Mouse (Mus musculus) MEL (cell line): ENCODE data around the gene Pkd1l2. TPM values are rescaled to one million over a fixed set of nuclear protein-coding genes. Genes with fewer than 3 reads are reported as not detected.

ENCODE experiments used
- DNase-seq: peaks from one replicate; pipeline ENCODE4 v3.0.0; 2011; ENCODE audit warnings: low read depth, low spot score
- H3K27ac ChIP-seq: 2 replicates; pipeline ENCODE4 v1.5.1; 2012; ENCODE audit warnings: low read depth, mild to moderate bottlenecking, control low read depth, low read length, moderate library complexity; ENCODE audit not compliant: control insufficient read depth
- H3K27me3 ChIP-seq, 2 experiments: fragments of 150-350 bp in 1 of 2; sonication (generic) in 1 of 2; 2 replicates each; pipeline ENCODE4 v1.6.1; 2012; ENCODE audit warnings: low read length in 2 of 2, mild to moderate bottlenecking in 2 of 2, improper control_type of control experiment in 1 of 2, moderate library complexity in 1 of 2; ENCODE audit not compliant: insufficient read depth in 2 of 2, control insufficient read depth in 1 of 2
- H3K36me3 ChIP-seq, 2 experiments: 2 replicates each; pipeline ENCODE4 v1.6.1; 2012 to 2014; ENCODE audit warnings: low read length in 2 of 2, improper control_type of control experiment in 1 of 2, inconsistent platforms in 1 of 2, mild to moderate bottlenecking in 1 of 2; ENCODE audit not compliant: insufficient read depth in 2 of 2, control insufficient read depth in 1 of 2
- H3K4me1 ChIP-seq, 2 experiments: fragments of 150-350 bp in 1 of 2; sonication (generic) in 1 of 2; 2 replicates each; pipeline ENCODE4 v1.6.1; 2012; ENCODE audit warnings: low read length in 2 of 2, improper control_type of control experiment in 1 of 2, mild to moderate bottlenecking in 1 of 2; ENCODE audit not compliant: insufficient read depth in 2 of 2, control insufficient read depth in 1 of 2
- H3K4me3 ChIP-seq, 2 experiments: fragments of 150-350 bp in 1 of 2; sonication (generic) in 1 of 2; 2 replicates each; pipeline ENCODE4 v1.5.1; 2012; ENCODE audit warnings: low read depth in 2 of 2, low read length in 2 of 2, mild to moderate bottlenecking in 2 of 2, moderate library complexity in 2 of 2, control low read depth in 1 of 2, improper control_type of control experiment in 1 of 2; ENCODE audit not compliant: control insufficient read depth in 1 of 2, insufficient read depth in 1 of 2
- H3K79me2 ChIP-seq: 2 replicates; pipeline ENCODE4 v1.6.1; 2012; ENCODE audit warnings: mild to moderate bottlenecking, low read length, moderate library complexity; ENCODE audit not compliant: control insufficient read depth, poor library complexity, insufficient read depth
- H3K9ac ChIP-seq: 2 replicates; pipeline ENCODE4 v1.6.1; 2012; ENCODE audit warnings: low read depth, mild to moderate bottlenecking, control low read depth, low read length, moderate library complexity; ENCODE audit not compliant: control insufficient read depth, poor library complexity, severe bottlenecking
- H3K9me3 ChIP-seq: fragments of 150-350 bp; sonication (generic); replicated peaks from 2 replicates; pipeline ENCODE4 v1.6.1; 2012; ENCODE audit warnings: mild to moderate bottlenecking, low read length, improper control_type of control experiment, moderate library complexity; ENCODE audit not compliant: insufficient read depth
- BHLHE40 ChIP-seq: IDR thresholded peaks from 2 replicates; pipeline ENCODE4 v1.6.1; 2012; ENCODE audit warnings: low read depth, mild to moderate bottlenecking, inconsistent platforms, low read length, improper control_type of control experiment, borderline replicate concordance
- CHD1 ChIP-seq: IDR thresholded peaks from 2 replicates; pipeline ENCODE4 v1.6.1; 2012; ENCODE audit warnings: low read depth, mild to moderate bottlenecking, inconsistent platforms, low read length, improper control_type of control experiment
- CHD2 ChIP-seq: IDR thresholded peaks from 2 replicates; pipeline ENCODE4 v1.6.1; 2011; ENCODE audit warnings: low read length, improper control_type of control experiment
- CTCF ChIP-seq, 3 experiments: IDR thresholded peaks in 2 of 3; conservative IDR thresholded peaks in 1 of 3; 2 replicates each; pipeline ENCODE4 v1.5.1; 2011 to 2012; ENCODE audit warnings: low read length in 3 of 3, low read depth in 2 of 3, mild to moderate bottlenecking in 2 of 3, improper control_type of control experiment in 1 of 3, inconsistent platforms in 1 of 3, mixed read lengths in 1 of 3, moderate library complexity in 1 of 3; ENCODE audit not compliant: control insufficient read depth in 1 of 3, insufficient read depth in 1 of 3, poor library complexity in 1 of 3, severe bottlenecking in 1 of 3
- ELF1 ChIP-seq: IDR thresholded peaks from 2 replicates; pipeline ENCODE4 v1.6.1; 2014; ENCODE audit warnings: low read depth, mild to moderate bottlenecking, inconsistent platforms, low read length, improper control_type of control experiment, moderate library complexity
- ETS1 ChIP-seq: IDR thresholded peaks from 2 replicates; pipeline ENCODE4 v1.6.1; 2012; ENCODE audit warnings: low read depth, mild to moderate bottlenecking, inconsistent platforms, low read length, improper control_type of control experiment, moderate library complexity
- GABPA ChIP-seq: IDR thresholded peaks from 2 replicates; pipeline ENCODE4 v1.6.1; 2012; ENCODE audit warnings: low read depth, mild to moderate bottlenecking, inconsistent platforms, low read length, improper control_type of control experiment, moderate library complexity
- GATA1 ChIP-seq: IDR thresholded peaks from 2 replicates; pipeline ENCODE4 v1.6.1; 2011; ENCODE audit warnings: low read depth, low read length, improper control_type of control experiment
- HCFC1 ChIP-seq: IDR thresholded peaks from 2 replicates; pipeline ENCODE4 v1.6.1; 2012; ENCODE audit warnings: low read depth, mild to moderate bottlenecking, inconsistent platforms, low read length, improper control_type of control experiment, moderate library complexity
- JUND ChIP-seq: IDR thresholded peaks from 2 replicates; pipeline ENCODE4 v1.6.1; 2011; ENCODE audit warnings: low read depth, mild to moderate bottlenecking, improper control_type of control experiment, low read length
- KAT2A ChIP-seq: conservative IDR thresholded peaks from 2 replicates; pipeline ENCODE4 v1.6.1; 2012; ENCODE audit warnings: low read depth, low read length, improper control_type of control experiment, inconsistent platforms
- MEF2A ChIP-seq: IDR thresholded peaks from 2 replicates; pipeline ENCODE4 v1.6.1; 2014; ENCODE audit warnings: low read depth, mild to moderate bottlenecking, inconsistent platforms, low read length, improper control_type of control experiment; ENCODE audit not compliant: poor library complexity, insufficient replicate concordance, severe bottlenecking; ENCODE audit errors: extremely low read depth
- MYB ChIP-seq: IDR thresholded peaks from 2 replicates; pipeline ENCODE4 v1.6.1; 2011; ENCODE audit warnings: mild to moderate bottlenecking, low read depth, low read length, improper control_type of control experiment
- NRF1 ChIP-seq: IDR thresholded peaks from 2 replicates; pipeline ENCODE4 v1.6.1; 2014; ENCODE audit warnings: low read depth, mild to moderate bottlenecking, inconsistent platforms, low read length, improper control_type of control experiment, moderate library complexity; ENCODE audit not compliant: poor library complexity, insufficient read depth, severe bottlenecking
- POLR2A ChIP-seq, 2 experiments: IDR thresholded peaks; 2 replicates each; pipeline ENCODE4 v1.6.1; 2011 to 2012; ENCODE audit warnings: low read length in 2 of 2, mild to moderate bottlenecking in 2 of 2, control low read depth in 1 of 2, improper control_type of control experiment in 1 of 2, low read depth in 1 of 2, moderate library complexity in 1 of 2; ENCODE audit not compliant: control insufficient read depth in 1 of 2, insufficient read depth in 1 of 2, poor library complexity in 1 of 2
- POLR2AphosphoS2 ChIP-seq: IDR thresholded peaks from 2 replicates; pipeline ENCODE4 v1.6.1; 2011; ENCODE audit warnings: low read length, improper control_type of control experiment
- POLR2AphosphoS5 ChIP-seq: IDR thresholded peaks from 2 replicates; pipeline ENCODE4 v1.6.1; 2012; ENCODE audit warnings: low read depth, borderline replicate concordance, mild to moderate bottlenecking, inconsistent platforms, low read length, moderate library complexity, mixed read lengths
- RAD21 ChIP-seq: IDR thresholded peaks from 2 replicates; pipeline ENCODE4 v1.6.1; 2011; ENCODE audit warnings: mild to moderate bottlenecking, low read depth, low read length, improper control_type of control experiment
- RCOR1 ChIP-seq: IDR thresholded peaks from 2 replicates; pipeline ENCODE4 v1.6.1; 2012; ENCODE audit warnings: low read depth, mild to moderate bottlenecking, inconsistent platforms, low read length, improper control_type of control experiment
- TAL1 ChIP-seq: IDR thresholded peaks from 2 replicates; pipeline ENCODE4 v1.6.1; 2012; ENCODE audit warnings: mild to moderate bottlenecking, inconsistent platforms, low read length, moderate library complexity, mixed read lengths
- TCF12 ChIP-seq: IDR thresholded peaks from 2 replicates; pipeline ENCODE4 v1.6.1; 2014; ENCODE audit warnings: low read depth, mild to moderate bottlenecking, inconsistent platforms, low read length, improper control_type of control experiment, moderate library complexity
- UBTF ChIP-seq: IDR thresholded peaks from 2 replicates; pipeline ENCODE4 v1.6.1; 2012; ENCODE audit warnings: low read depth, mild to moderate bottlenecking, inconsistent platforms, low read length, improper control_type of control experiment, moderate library complexity, borderline replicate concordance; ENCODE audit not compliant: insufficient read depth
- USF1 ChIP-seq: IDR thresholded peaks from 2 replicates; pipeline ENCODE4 v1.6.1; 2014; ENCODE audit warnings: low read depth, mild to moderate bottlenecking, inconsistent platforms, low read length, improper control_type of control experiment, moderate library complexity
- ZC3H11A ChIP-seq: IDR thresholded peaks from 2 replicates; pipeline ENCODE4 v1.6.1; 2012; ENCODE audit warnings: low read depth, mild to moderate bottlenecking, inconsistent platforms, low read length, improper control_type of control experiment
- ZKSCAN1 ChIP-seq: IDR thresholded peaks from 2 replicates; pipeline ENCODE4 v1.6.1; 2012; ENCODE audit warnings: low read depth, mild to moderate bottlenecking, inconsistent platforms, low read length, improper control_type of control experiment, moderate library complexity
- ZMIZ1 ChIP-seq: IDR thresholded peaks from 2 replicates; pipeline ENCODE4 v1.6.1; 2012; ENCODE audit warnings: low read depth, mild to moderate bottlenecking, inconsistent platforms, low read length, improper control_type of control experiment, moderate library complexity
- polyA plus RNA-seq, 2 experiments: library from polyadenylated mRNA; stranded (reverse) in 1 of 2; unstranded in 1 of 2; fragments of >175 nt in 1 of 2; fragments of >200 nt in 1 of 2; gene quantifications; 2 replicates each; pipeline versions ENCODE4 v1.2.1 to v1.2.4; 2012; ENCODE audit warnings: low replicate concordance in 2 of 2, low read depth in 1 of 2; ENCODE audit not compliant: insufficient read length in 2 of 2, insufficient read depth in 1 of 2, missing spikeins in 1 of 2
- total RNA-seq: library from RNA; depleted of rRNA; stranded (reverse); fragments of 300-350 nt; gene quantifications from 2 replicates; pipeline ENCODE4 v1.2.3, GENCODE M21; 2012

The Pkd1l2 gene
- total and polyA plus RNA-seq, 3 experiments: 0.86 to 1.5 TPM; not detected in 1

GRCm38 (mm10) chr8:117107533-117107932 lies 25.3 kb upstream of the Pkd1l2 start (continued):
- TF ChIP-seq CHD1 (no peak), ELF1 (peak; percentile 73), POLR2AphosphoS5 (no peak), ZKSCAN1 (no peak), HCFC1 (0 out of 2 replicates have a peak, but pooled peaks have one; percentile 40), TAL1 (no peak), POLR2AphosphoS2 (no peak), GATA1 (no peak), UBTF (no peak), ETS1 (peak; percentile 18; the same call in 1 of the 2 replicates), BHLHE40 (peak; percentile 46; the same call in 1 of the 2 replicates), TCF12 (0 out of 2 replicates have a peak, but pooled peaks have one; percentile 12)

DNA sequence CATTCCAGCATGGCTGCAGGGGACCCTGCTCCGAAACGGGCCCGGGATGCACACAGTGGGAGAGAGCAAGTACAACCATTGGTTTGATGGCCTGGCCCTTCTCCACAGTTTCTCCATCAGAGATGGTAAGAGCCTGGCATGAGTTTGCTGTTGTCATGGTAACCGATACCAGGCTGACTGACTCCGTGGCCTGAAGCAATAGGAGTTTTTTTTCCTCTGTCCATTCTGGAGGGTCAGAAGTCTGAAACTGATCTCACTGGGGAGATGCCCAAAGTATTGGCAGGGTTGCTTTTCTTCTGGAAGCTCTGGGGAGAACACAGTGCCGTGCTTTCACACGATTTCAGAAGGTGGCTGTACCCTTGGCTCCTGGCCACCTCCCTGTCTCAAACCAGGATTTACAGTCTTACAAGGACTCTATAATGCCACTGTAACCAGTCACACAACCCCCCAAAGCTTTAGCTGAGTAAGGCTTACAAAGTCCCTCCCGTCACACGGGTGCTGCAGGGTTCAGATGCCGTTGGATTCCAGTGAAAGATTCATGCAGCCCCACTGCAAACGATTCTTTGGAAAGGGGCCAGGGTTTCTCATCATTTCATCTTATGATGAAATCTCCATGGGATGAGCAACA lies 15.4 kb upstream of the Pkd1l2 start:
- no peaks in the 10 kb centered on the region for H3K79me2 ChIP-seq
- H3K4me1 ChIP-seq: peaks cover 0 to 4% of the 10 kb centered on the region in 2 experiments; a peak in 3 of 4 replicates
- H3K36me3 ChIP-seq: peaks cover 0 to 5% of the 10 kb centered on the region in 2 experiments; a peak in 1 of 4 replicates

DNA sequence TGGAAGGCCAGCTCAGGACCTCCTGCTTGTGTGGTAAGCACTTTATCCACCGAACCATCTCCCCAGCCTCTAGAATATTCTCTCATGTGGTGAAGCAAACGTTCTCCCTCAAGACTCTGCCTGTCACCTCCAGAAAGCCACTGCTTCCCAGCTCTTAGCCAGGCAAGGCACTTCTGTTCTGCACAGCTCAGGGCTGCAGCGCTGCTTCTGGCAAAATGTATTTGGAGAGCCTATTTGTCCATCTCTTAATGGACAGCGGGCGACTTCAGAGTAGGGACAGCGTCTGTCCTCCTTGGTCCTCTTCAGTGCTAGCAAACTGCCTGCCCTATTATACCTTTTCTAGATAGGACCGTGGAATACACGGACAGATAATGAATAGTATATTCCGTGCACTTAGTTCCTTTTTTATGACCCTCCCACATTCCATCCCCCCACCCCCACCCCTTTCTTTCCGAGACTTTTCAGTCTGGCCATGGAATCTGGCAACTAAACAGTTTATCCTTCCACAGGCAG lies 14.9 kb upstream of the Pkd1l2 start:
- Histone ChIP-seq H3K9ac (no peak overlapping the region), H3K79me2 (no peaks in the 10 kb centered on the region), H3K27me3 (no peaks in the 10 kb centered on the region), H3K4me1 (peaks cover 0 to 4% of the 10 kb centered on the region in 2 experiments; a peak in 3 of 4 replicates), H3K9me3 (no peaks in the 10 kb centered on the region), H3K4me3 (no peak overlapping the region), H3K27ac (no peak overlapping the region), H3K36me3 (peaks cover 0 to 5% of the 10 kb centered on the region in 2 experiments; a peak in 1 of 4 replicates)
- no peak for DNase-seq
- TF ChIP-seq CHD1 (no peak), ZMIZ1 (no peak), CTCF (IDR thresholded peaks at IDR 0.05 in 2 of 3, conservative IDR thresholded peaks at IDR 0.05 in 1 of 3; ENCODE audit: control insufficient read depth in 1 of 3, insufficient read depth in 1 of 3, low read depth in 2 of 3, low read length in 3 of 3, poor library complexity in 1 of 3, severe bottlenecking in 1 of 3) (no peak), KAT2A (no peak), RCOR1 (no peak), GABPA (no peak), ZKSCAN1 (no peak), USF1 (no peak), MYB (no peak), TAL1 (no peak), MEF2A (no peak), CHD2 (no peak), ELF1 (no peak), POLR2AphosphoS5 (no peak), ZC3H11A (no peak), NRF1 (no peak)

More for the DNA sequence above, 15.4 kb upstream of the Pkd1l2 start:
- no peak for DNase-seq
- Histone ChIP-seq H3K27me3 (no peaks in the 10 kb centered on the region), H3K9ac (no peak overlapping the region)
- TF ChIP-seq KAT2A (no peak), HCFC1 (no peak), CHD1 (no peak), ELF1 (no peak), CHD2 (no peak), JUND (no peak), POLR2A (IDR thresholded peaks at IDR 0.05; ENCODE audit: control insufficient read depth in 1 of 2, insufficient read depth in 1 of 2, low read depth in 1 of 2, low read length in 2 of 2, poor library complexity in 1 of 2) (no peak), TAL1 (no peak), RAD21 (no peak), BHLHE40 (no peak), USF1 (no peak), ZKSCAN1 (no peak), ZMIZ1 (no peak)
- TF ChIP-seq, all 39 proteins: peak for 0
- no peak overlapping the region for H3K4me3 ChIP-seq
- H3K9me3 ChIP-seq: no peaks in the 10 kb centered on the region
- H3K27ac ChIP-seq: no peak overlapping the region
